9 mouse cellular contexts compared by ENCODE assay signal in genomic region chr13:24686705-24687665, GRCm38 (mm10). TPM values are rescaled to one million over a fixed set of nuclear protein-coding genes. Genes with fewer than 3 reads are reported as not detected.
DNase-seq lines count a peak whose midpoint lies in the region; ATAC-seq and TF ChIP-seq lines count a peak whose summit lies in the region.
"Had no signal": no experiment of that assay in that cellular context is flagged by ENCODE, and none has a peak within 500 bp of the region (broad histone marks: within the 10 kb centered on the region; RNA-seq: fewer than 3 reads in every experiment).

No protein-coding gene starts in this region.

- TF ChIP-seq CTCF in brain, embryonic 14.5 days (IDR thresholded peaks at IDR 0.05; ENCODE audit: borderline replicate concordance, extremely low read depth, insufficient read depth, insufficient read length) = peak; percentile 88

- H3K27me3 ChIP-seq in heart, embryonic 12.5 days (replicated peaks) = no peaks in the 10 kb centered on the region; the same call in 1 of the 2 replicates
- no peaks in the 10 kb centered on the region for H3K27me3 ChIP-seq in liver, embryonic 11.5 days (replicated peaks; ENCODE audit: control insufficient read depth, insufficient read depth, low read length)
- H3K27me3 ChIP-seq in stomach, embryonic 14.5 days (ENCODE audit: control insufficient read depth, insufficient read depth, low read length) = no peaks in the 10 kb centered on the region

- peaks cover 3% of the 10 kb centered on the region; the same call in 1 of the 2 replicates for H3K36me3 ChIP-seq in heart, embryonic 12.5 days
- no peaks in the 10 kb centered on the region for H3K36me3 ChIP-seq in liver, embryonic 11.5 days (ENCODE audit: control insufficient read depth, insufficient read depth, low read length)
- no peaks in the 10 kb centered on the region for H3K36me3 ChIP-seq in stomach, embryonic 14.5 days (ENCODE audit: control insufficient read depth, insufficient read depth, low read length)

- H3K9ac ChIP-seq in heart, embryonic 12.5 days = no peak overlapping the region
- H3K9ac ChIP-seq in liver, embryonic 11.5 days (ENCODE audit: low read depth, low read length) = no peak overlapping the region
- no peak overlapping the region for H3K9ac ChIP-seq in stomach, embryonic 14.5 days (replicated peaks; ENCODE audit: low read depth, low read length)

- ATAC-seq in erythroid progenitor cell, adult 5-6 weeks (replicated peaks; ENCODE audit: low FRiP score, poor library complexity, severe bottlenecking) = peak; percentile 84
- 0 out of 2 replicates have a peak, but pooled peaks have one; percentile 45 for ATAC-seq in heart, embryonic 12.5 days (ENCODE audit: insufficient number of reproducible peaks, low FRiP score)
- ATAC-seq in liver, embryonic 11.5 days (replicated peaks; ENCODE audit: low FRiP score) = peak; percentile 51
- 0 out of 2 replicates have a peak, but pooled peaks have one; percentile 56 for ATAC-seq in stomach, embryonic 14.5 days (ENCODE audit: insufficient number of reproducible peaks, insufficient read depth, low FRiP score, low read depth)

- no peak overlapping the region for H3K27ac ChIP-seq in heart, embryonic 12.5 days (ENCODE audit: poor library complexity, severe bottlenecking)
- H3K27ac ChIP-seq in liver, embryonic 11.5 days (ENCODE audit: low read depth, low read length) = no peak overlapping the region
- no peak overlapping the region for H3K27ac ChIP-seq in stomach, embryonic 14.5 days (ENCODE audit: low read length)

- no peak for TF ChIP-seq POLR2A in brain, embryonic 14.5 days (IDR thresholded peaks at IDR 0.05; ENCODE audit: borderline replicate concordance, extremely low read depth, insufficient read depth, insufficient read length, poor library complexity, severe bottlenecking)

- no peak overlapping the region for H3K4me2 ChIP-seq in heart, embryonic 12.5 days
- H3K4me2 ChIP-seq in liver, embryonic 11.5 days = no peak overlapping the region
- H3K4me2 ChIP-seq in stomach, embryonic 14.5 days (replicated peaks; ENCODE audit: low read depth, low read length) = no peak overlapping the region

- H3K9me3 ChIP-seq in heart, embryonic 12.5 days (replicated peaks) = no peaks in the 10 kb centered on the region
- no peaks in the 10 kb centered on the region for H3K9me3 ChIP-seq in liver, embryonic 11.5 days (ENCODE audit: control insufficient read depth, low read length)
- no peaks in the 10 kb centered on the region for H3K9me3 ChIP-seq in stomach, embryonic 14.5 days (ENCODE audit: control insufficient read depth, low read depth, low read length)

- no peak overlapping the region for H3K4me3 ChIP-seq in heart, embryonic 12.5 days
- no peak overlapping the region for H3K4me3 ChIP-seq in liver, embryonic 11.5 days (ENCODE audit: low read depth, low read length)
- no peak overlapping the region for H3K4me3 ChIP-seq in stomach, embryonic 14.5 days (ENCODE audit: low read depth, low read length)

- 27% methylated on average over 15 of the region's 15 CpGs for WGBS in heart, embryonic 12.5 days
- 33% methylated on average over 15 of the region's 15 CpGs for WGBS in liver, embryonic 11.5 days
- WGBS in stomach, embryonic 14.5 days = 37% methylated on average over 15 of the region's 15 CpGs

- peak; percentile 43 to 66 for DNase-seq in CD8-positive naive resting alpha-beta T cell, adult 2 months (ENCODE audit: low read depth in 2 of 2, low spot score in 2 of 2)
- DNase-seq in brain, embryonic 14.5 days (ENCODE audit: low read depth) = peak; percentile 96
- DNase-seq in kidney, postnatal 14 days = peak; percentile 83
- peak; percentile 64 for DNase-seq in liver, embryonic 11.5 days (ENCODE audit: low spot score)
- DNase-seq in neural tube, embryonic 10.5 days (ENCODE audit: extremely low spot score, low spot score) = peak; percentile 81

- H3K4me1 ChIP-seq in heart, embryonic 12.5 days (replicated peaks) = peaks cover 11% of the 10 kb centered on the region
- no peaks in the 10 kb centered on the region; the same call in 1 of the 2 replicates for H3K4me1 ChIP-seq in liver, embryonic 11.5 days (replicated peaks; ENCODE audit: control insufficient read depth, insufficient read depth, low read length)
- H3K4me1 ChIP-seq in stomach, embryonic 14.5 days (ENCODE audit: control insufficient read depth, insufficient read depth, low read length) = no peaks in the 10 kb centered on the region

RNA-seq across cellular contexts. Expression of gene Armh2, which starts 54.0 kb away (rescaled TPM):
- 0.10 TPM in 1 of 2 replicates, not detected in the other for polyA plus RNA-seq in brain, embryonic 14.5 days (2012; rRNA removed)
- total RNA-seq in erythroid progenitor cell, adult 5-6 weeks (2015; ENCODE audit: low replicate concordance) = not detected in 2 replicates
- not detected in 2 replicates for total RNA-seq in erythroid progenitor cell, adult 5-6 weeks (2017; ENCODE audit: low replicate concordance)
- polyA plus RNA-seq in heart, embryonic 12.5 days (2016; fragmentation: Nextera tagmentation; extraction: Ambion mirVana) = not detected in 2 replicates
- polyA plus RNA-seq in liver, embryonic 11.5 days (2014; fragmentation: Nextera tagmentation; extraction: Ambion mirVana) = not detected in 2 replicates
- polyA plus RNA-seq in stomach, embryonic 14.5 days (2014; fragmentation: Nextera tagmentation; extraction: Ambion mirVana) = not detected in 2 replicates
- polyA plus RNA-seq: heart, embryonic 14.5 days had no signal
